Mouse (Mus musculus): ENCODE results near the gene Cklf.
"Not testable (repeated sequence)": the region's sequence is repeated elsewhere in the genome, so short reads cannot be mapped to it uniquely, and the experiment has no call there.

Gene Cklf

DNA sequence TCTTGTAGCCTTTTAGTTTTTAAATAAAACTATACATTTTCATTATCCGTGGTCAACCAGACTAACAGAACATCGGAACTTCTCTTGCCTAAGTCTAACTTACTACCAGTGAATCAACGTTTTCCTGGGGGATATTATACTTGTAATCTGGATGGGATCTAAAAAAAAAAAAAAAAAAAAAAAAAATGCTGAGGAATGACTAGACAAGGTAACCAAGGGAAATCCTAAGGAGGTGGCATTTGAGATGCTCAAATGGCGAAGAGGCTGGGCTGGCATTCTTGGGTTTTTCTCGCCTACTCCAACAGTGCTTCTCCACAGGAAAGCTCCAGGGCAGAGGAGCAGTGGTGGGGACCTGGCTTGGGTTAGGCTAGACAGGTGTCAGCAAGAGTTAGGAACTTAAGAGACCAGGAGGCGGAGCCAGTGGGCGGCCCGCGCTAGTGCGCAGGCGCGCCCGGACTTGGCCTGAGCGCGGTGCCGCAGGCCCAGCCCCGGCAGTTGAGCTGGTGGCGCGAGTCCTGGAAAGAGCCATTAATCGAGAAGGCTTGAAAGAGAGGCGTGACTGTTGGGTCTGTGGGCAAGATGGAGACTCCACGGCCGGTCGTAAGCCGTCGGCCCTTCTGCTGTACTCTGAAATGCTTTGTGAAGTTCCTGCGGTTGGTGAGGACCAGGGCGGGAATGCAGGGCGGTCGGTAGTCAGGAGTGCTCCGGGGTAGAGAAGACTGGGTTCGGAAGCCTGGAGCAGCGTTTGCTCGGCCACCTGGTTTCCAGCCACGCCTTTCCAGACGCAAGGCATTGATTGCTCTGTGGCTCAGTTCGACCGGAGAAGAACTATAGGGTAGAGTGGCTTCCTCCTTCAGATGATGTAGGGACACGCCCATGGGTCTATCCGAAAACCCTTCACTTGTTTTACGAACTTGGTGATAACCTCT, at the start of gene Cklf:
Gene Cklf, plus strand, starts transcription at position 423 of the 929 bp plus-strand sequence.
- DNase-seq (ENCODE audit: low spot score in 2 of 2): peak; percentile 43 to 74

DNA sequence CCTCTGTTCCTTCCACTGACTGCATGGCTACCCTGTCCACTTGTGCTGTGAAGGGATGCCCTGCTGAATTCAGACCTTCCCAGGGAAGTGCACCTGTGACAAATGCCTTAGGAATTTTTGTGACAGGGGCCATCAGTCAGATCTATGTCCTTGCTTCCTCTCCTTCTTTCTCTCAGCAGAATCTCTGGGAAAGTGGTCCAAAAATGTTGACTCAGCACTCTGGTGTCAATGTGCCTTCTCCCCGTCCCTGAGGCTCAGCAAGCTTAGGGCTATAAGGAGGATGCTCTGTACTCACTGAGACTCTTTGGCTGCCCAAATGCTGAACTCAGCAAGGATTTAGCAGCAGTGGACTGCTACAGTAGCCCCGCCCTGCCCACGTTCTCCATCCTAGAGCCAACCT, 49.0 kb upstream of the Cklf start:
- DNase-seq (ENCODE audit: low spot score in 2 of 2): no peak

DNA sequence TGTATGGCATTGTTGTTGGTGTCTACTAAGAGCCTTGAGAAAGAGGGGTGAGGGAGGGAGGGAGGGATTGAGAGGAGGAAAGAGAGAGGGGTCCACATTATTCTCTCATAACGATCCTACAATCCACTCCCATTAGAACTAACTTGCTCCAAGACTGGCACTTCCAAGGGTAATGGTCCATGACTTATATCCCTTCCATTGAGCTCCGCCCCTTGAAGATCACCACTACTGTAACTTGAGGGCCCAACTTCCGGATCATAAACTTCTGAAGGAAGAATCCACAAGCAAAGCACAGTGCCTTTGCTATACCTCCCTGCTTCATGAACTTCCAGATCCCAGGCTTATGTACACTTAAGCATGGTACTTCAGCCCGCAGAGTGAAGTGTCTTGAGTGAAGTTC, 48.3 kb upstream of the Cklf start:
- no peak for DNase-seq (ENCODE audit: low spot score in 2 of 2)

DNA sequence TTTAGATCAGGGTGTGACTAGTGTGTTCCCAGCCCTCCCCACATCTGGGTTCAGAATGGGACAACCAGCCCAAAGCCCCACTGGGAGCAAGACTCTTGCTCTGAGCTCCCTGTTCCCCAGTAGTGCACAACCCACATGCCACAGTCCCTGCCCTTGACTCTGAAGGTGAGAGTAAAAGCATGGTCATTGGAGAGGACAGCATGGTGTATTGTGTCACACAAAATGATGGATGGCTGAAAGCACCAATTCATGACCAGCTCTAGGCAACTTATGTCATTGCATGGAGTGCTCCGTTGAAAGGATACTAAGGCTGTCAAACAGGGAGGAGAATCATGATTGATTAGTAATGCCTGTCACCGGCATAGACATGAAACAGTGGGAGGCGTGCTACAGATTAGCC, 45.4 kb upstream of the Cklf start:
- no peak for DNase-seq (ENCODE audit: low spot score in 2 of 2)

DNA sequence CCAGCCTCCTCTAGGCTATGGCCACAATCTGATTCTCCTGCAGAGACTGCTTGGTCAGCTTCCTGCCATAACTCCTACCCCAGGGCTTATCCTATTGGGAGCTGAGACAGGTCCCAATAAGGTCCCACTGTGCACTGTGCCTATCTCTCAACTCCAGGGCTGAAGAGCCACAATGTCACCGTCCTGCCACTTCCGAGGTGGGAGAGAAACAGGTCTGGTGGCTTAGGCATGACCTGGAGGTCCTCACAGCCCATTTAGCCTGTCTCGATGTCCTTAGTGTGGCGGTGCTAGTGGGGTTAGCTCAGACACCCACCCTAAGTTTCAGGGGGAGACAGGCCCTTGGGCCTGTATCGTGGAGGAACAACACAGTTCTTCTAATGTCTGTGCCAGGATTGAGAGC, 33.1 kb upstream of the Cklf start:
- DNase-seq (ENCODE audit: low spot score in 2 of 2): no peak

DNA sequence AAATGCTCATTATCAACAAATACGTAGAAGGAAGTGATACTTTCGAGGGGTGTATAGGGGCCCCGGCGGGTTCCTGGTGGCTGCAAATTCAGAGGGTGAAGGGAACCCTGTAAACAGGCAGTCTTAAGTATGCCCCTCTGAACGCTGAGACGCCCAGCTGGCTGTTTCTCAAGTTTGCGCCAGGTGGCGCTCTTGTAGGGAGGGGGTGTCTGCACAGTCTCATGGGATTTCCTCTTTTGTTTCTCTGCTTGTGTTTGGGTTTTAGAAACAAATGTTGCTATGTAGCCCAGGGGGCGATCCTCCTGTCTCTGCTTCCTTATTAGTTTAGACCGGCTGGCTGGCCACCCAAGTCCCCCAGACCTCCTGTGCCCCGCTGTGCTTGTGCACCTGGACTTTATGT, 31.6 kb upstream of the Cklf start:
- peak in 1 of 2 experiments; percentile 35 for DNase-seq (ENCODE audit: low spot score in 2 of 2)

DNA sequence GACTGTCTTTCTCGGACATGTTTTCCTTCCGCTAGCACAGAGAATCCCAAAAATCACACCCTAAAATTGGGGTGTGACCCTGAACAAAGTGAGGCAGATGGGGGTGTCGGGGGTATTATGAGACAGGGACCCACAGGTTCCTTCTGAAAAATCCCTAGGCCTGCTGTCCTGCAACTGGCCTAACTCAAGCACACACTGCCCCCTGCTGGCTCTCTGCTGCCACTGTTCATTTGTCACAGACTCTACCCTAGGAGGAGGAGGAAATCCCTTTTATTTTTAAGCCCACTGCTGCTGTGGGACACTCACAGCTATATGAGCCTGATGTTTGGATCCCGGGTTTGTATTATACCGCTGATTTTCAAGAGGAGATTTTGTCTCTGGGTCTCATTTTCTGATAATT, 30.9 kb upstream of the Cklf start:
- DNase-seq (ENCODE audit: low spot score in 2 of 2): peak in 1 of 2 experiments; percentile 80

DNA sequence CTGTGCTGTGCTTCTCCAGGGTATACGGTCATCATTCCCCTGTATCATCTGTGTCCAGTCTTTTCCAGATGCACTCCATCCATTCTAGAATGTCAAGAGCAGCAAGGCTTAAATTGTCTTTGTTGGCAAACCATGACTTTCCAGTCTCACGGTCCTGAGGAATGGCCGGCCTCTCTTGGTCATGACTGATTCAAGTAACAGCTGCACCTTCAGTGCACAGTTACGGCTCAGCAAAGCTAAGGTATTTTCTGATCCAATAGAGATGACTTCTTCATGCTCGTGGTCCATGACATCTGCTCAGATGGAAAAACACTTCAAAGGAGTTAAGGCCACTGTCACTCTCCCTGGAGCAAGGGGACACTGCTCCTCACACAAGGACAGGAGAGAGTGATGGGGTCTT, 23.6 kb upstream of the Cklf start:
- DNase-seq (ENCODE audit: low spot score in 2 of 2): no peak

DNA sequence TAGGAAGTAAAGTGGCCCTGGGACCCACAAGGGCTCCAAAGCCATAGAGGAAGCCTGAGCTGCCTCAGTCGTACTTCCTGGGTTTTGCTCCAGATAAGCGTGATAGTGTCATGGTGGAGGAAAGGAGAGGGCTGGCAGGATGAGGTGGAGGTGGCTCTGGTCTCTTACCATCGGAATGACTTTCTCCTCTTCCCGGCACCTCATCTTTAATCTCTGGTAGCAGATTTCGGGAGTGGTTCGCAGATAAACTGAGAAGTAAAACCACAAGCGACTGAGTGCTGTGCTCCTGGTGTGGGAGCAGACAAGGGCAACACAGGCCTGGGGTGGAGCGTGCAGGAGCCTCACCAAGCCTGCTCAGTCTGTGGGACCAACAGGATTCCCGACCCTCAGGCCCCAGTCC, 20.3 kb upstream of the Cklf start:
- DNase-seq (ENCODE audit: low spot score in 2 of 2): no peak

DNA sequence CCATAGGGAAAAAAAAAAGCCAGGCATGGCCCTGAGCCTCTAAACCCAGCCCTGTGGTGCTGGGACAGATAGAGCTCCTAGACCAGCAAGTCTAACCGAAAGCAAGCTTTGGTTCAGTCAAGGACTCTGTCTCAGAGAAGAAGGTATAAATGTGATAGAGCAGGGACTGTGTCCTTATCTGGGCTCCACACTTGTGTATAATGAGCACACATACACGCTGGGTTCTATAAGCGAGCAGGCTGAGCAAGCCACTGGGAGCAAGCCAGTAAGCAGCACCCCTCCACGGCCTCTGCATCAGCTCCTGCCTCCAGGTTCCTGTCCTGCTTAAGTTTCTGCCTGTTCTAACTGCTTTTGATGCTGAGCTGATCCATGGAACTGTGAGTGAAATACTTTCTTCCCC, 18.6 kb upstream of the Cklf start:
- no peak for DNase-seq (ENCODE audit: low spot score in 2 of 2)

DNA sequence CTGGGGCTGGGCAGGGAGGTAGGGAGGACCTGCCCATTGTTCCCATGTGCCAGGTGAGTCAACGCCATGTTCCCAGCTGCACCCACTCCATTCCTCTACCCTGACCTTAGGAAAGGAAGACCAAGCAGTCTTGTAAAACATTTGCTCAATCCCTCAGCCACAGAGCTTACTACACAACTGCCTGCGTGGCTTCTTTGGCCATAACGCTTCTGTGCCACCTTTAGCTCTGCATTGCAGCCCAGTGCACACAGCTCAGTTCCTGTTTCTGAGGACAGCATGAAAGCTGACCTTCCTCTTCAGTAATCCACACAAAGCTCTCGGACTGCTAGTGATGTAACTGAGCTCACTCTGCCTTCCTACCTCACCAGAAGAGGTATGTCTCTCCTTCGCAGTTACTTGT, 17.7 kb upstream of the Cklf start:
- no peak for DNase-seq (ENCODE audit: low spot score in 2 of 2)

DNA sequence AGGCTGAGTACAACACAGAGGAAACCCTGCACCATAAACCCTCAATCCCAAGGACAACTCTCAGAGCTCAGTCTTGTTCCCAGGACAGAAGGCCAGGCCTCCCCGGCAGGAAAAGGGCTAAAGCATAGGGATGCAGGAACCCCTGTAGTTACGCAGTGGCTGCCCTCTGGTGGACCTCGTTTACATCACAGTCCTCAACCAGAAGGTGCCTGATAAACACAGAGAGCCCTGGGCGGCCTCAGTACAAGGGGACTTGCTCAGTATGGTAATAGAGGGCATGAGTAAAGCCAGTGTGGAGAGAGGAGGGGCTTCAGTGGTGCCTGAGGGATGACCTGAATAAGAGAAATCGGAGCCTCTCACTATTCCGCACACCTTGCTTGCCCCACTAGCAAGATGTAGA, 16.1 kb upstream of the Cklf start:
- no peak for DNase-seq (ENCODE audit: low spot score in 2 of 2)

DNA sequence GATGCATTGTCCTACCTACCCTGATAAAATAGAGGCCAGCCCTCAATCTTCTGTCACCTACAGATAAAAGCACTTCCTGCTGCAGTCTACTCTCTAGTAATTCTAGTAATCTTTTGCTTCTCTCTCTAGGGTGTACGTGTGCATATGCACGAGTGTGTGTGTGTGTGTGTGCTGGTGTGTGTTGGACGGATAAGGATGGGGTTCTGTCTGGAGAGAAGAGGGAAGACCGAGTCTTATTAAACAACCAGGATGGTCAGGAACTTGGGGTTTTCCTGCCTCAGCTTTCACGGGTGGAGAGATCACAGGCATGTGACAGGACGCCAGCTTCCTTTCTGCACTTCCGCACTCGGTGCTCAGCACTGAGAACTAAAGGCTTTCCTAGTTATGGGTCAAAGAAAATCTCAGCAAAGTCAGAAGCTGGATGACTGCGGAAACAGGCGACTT, 11.2 kb upstream of the Cklf start:
- DNase-seq (ENCODE audit: low spot score in 2 of 2): no peak

DNA sequence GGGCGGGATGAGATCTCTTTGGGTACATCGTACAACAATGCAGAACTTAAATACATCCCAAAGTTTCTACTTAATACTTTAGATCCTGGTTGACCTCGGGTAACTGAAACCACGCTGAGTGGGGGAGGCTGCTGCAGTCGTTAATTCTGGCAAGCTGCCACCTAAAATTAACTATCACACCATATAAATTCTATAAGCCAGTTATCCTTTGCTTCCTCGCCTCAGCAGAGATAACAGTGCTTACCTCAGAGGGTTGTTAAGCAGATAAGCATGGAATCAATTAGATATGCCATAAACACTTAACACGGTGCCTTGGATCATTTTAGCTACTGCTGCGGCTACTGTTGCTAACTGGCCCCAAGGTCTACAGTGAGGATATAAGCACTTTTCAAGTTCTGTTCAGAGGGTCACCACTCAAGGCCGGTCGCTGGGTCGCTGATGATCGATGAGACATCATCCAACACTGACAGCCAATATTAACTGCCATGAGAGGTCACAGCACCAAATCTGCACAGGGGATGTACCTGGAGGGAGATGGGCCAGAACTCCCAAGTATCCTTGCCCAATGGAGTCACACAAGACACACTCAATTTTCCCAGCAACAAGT, 8.5 kb upstream of the Cklf start:
- DNase-seq (ENCODE audit: low spot score in 2 of 2): no peak

DNA sequence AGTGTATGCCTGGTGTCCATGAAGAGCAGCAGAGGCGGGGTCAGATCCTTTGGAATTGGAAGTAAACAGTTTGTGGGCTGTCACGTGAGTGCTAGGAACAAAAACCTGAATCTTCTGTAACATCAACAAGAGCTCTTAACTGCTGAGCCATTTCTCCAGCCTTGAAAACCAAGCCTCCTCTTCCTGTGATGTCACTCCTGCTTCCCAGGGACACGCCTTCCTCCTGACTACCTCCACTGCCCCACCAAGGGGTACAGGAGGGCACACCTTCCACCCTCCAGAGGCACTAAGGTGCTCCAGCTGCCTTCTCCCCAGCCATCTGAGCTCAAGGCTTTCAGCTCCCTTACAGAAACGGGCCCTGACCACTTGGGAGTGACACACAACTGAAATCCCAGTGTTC, 4.0 kb upstream of the Cklf start:
- no peak for DNase-seq (ENCODE audit: low spot score in 2 of 2)

DNA sequence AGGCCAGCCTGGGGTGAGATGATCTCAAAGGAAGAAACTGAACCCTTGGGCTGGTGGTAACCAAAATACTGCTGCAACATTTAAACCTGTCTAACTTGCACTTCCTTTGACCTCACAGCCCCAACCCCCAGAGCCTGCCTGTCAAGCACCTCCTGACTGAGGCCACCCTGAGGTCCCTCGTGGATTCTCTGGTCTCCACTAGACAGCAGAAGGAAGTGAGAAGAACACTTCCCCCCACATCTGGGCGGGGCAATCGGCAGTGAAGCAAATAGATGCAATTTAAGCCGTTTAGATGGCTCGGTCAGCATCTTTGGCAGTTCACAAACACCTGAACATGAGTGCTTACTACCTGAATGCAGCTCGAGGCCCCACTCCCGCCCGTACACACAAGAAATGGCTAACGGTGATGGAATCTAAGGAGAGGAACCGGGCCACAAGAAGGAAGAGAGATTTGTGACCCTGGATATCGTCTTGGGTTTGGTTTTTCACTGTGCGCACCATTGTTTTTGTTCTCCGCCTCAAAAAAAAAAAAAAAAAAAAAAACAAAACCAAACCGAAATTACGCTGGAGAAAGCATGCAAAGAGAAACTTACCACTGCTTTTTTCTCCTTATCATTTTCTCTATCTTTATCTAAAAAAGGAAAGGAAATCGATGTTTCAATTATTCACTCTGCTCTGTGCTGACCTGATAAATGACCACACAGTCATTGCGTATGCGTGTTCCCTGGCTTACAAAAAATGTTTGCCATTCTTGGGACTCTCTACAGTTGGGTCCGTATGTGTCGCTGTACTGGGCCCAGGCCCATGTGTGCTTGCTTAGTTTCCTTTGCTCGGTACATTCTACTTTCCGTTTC, 3.4 kb upstream of the Cklf start:
- DNase-seq (ENCODE audit: low spot score in 2 of 2): no peak

DNA sequence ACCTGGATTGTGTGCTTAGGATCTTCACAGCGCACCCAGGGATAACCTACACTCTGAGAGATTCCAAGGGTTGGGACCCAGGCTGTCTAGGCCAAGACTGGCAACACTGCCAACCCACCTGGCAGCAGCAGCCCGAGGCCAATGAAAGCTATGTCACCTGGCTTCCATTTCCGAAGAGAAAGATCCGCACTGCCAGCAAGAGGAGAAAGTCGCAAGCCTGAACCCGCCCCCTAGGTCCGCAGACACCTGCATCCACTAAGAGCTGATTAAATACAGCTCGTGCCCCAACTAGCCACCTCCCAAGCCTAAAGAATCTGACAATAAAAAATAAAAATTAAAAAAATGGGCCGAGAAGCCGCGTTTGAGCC, 2.8 kb upstream of the Cklf start:
- no peak for DNase-seq (ENCODE audit: low spot score in 2 of 2)

DNA sequence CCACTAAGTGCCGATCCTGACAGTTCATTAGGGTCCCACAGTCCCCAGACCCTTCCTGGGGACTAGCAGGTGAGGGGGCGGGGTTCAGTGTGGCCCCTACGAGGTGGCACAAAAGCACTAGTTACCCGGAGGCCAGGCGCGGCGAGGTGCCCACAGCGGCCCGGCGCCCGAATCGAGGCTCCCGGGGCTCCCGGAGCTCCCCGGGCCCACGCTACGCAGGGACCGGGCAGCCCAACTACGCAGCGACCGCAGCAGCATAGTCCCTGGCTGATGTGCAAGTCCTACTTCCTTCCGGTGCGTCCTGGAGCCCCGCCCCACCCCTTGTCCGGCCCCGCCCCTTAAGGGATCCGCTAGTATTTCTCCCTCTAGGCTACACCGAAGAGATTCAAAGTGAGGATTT, 2.4 kb upstream of the Cklf start, which contains the start of gene Tk2:
Gene Tk2, minus strand, starts transcription at position 283 of the 400 bp plus-strand sequence.
- peak; percentile 32 to 70 for DNase-seq (ENCODE audit: low spot score in 2 of 2)

DNA sequence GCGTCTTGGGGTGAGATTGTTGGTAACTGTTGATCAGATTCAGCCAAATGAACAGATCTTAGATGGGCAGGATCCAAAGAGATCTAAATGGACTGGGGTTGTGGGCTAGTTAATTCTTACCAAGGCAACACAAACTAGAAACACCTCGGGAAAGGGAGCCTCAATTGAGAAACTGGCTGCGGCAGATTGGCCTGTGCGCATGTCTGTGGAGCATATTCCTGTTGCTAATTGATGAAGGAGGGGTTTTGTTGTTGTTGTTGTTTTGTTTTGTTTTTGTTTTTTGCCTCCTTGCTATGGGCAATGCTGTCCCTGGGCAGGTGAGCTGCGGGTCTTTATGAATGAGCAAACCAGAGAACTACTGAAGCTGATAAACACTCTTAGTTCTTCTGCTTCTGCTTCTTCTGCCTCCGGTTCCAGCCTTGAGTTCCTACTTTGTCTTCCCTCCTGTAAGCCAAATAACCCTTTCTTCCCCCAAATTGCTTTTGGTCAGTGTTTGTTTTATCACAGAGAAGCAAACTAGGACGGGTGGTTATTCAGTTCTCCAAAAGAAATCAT, 1.1 kb upstream of the Cklf start:
- DNase-seq (ENCODE audit: low spot score in 2 of 2): no peak

DNA sequence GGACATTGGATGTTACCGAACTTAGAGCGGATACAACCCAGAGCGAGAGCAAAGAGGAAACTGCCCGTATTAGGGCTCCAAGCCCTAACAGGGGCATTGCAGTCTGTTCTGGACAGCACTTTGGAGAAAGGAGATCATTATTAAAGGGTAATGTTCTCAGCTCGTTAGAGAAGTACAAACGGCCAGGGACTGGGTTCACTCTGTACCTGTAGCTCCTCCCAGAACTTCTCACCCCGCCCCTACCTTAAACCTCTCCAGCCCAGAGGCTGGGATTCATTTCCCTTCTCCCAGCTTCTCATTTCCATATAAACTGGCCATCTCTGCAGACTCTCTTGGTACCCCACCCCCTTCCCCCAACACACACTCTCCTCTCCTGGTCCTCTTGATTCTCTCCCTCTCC, 800 bp downstream of the Cklf start:
- DNase-seq (ENCODE audit: low spot score in 2 of 2): no peak

DNA sequence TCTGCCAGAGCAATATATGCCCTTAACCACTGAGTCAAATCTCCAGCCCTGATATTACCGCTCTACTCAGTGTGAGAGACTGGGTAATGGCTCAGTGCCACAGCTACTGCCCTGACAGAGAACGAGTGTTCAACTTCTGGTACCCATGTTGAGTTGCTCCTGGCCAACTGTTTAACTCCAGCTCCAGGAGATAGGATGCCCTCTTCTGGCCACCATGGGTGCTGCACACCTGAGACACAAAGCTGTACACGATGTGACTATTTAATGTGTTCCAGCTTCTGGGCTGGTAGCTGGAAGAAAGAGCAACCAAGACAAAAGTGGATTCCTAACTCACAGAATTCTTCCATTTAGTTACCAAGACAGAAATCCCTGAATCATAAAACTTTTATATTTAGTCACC, 2.4 kb downstream of the Cklf start:
- peak in 1 of 2 experiments; percentile 3 for DNase-seq (ENCODE audit: low spot score in 2 of 2)

DNA sequence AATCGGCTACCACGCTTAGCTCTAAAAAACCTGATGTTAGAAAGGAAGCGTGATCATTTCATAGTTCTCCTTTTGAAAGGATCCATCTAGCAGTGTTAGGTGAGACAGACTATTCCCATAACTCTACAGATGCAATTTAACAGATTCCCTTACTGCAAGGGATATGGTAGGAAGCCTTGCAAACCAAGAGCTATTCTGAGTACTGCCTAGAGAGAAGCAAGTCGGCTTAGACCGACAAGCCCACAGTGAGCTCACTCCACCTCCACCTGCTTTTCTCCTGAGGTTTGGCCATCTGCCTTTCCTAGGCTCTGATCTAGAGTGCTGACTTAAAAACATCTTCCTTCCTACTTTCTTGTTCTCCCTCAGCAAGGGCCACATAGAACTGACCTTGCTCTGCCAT, 11.1 kb downstream of the Cklf start:
- DNase-seq (ENCODE audit: low spot score in 2 of 2): not testable (repeated sequence)

Measured in left cerebral cortex, adult 9 months (tissue).